Mouse (Mus musculus) layer of hippocampus, adult 2 months (tissue): ENCODE data around the gene Lcp2. TPM values are rescaled to one million over a fixed set of nuclear protein-coding genes. Genes with fewer than 3 reads are reported as not detected.

Experiments used
- DNase-seq, 2 experiments: peaks; one replicate each; pipeline ENCODE4 v3.0.0; 2022; ENCODE audit warnings: low spot score in 2 of 2
- H3K27ac ChIP-seq: fragments of 200-600 bp; 2 replicates; pipeline ENCODE4 v1.8.1; 2022
- H3K4me3 ChIP-seq: fragments of 200-600 bp; 2 replicates; pipeline ENCODE4 v1.8.1; 2022; ENCODE audit warnings: mild to moderate bottlenecking
- CTCF ChIP-seq: fragments of 200-600 bp; conservative IDR thresholded peaks from 2 replicates; pipeline ENCODE4 v1.8.1; 2022; ENCODE audit warnings: antibody characterized with exemption, mild to moderate bottlenecking, moderate library complexity
- total RNA-seq, 2 experiments: library from RNA; stranded (reverse); gene quantifications; 2 replicates each; pipeline ENCODE4 v1.2.3; 2021

The Lcp2 gene
- total RNA-seq, 2 experiments from 2014 or later = 3.5 TPM

GRCm38 (mm10) chr11:34079542-34080464 lies 33.1 kb downstream of the Lcp2 start:
- H3K4me3 ChIP-seq = no peak overlapping the region
- no peak overlapping the region for H3K27ac ChIP-seq
- no peak for DNase-seq
- no peak for TF ChIP-seq CTCF

DNA sequence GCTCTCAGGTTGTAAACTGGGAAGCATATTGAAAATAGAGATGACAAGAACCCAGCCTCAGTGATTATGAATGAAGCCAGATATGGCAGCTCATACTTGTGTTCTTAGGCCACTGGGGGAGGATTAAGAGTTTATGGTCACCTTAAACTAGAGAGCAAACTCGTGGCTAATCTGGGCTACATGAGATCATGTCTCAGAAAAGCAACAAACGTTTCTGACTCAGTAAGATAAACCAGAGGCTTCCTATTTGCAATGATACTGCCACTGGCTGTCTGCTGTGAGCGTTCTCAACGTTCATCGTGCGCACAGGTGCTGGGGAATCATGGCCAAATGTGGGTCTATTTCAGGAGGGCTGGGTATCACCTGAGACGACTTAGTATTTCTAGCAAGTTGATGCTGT lies 37.1 kb downstream of the Lcp2 start:
- DNase-seq = no peak
- TF ChIP-seq CTCF = no peak
- H3K4me3 ChIP-seq = no peak overlapping the region
- H3K27ac ChIP-seq = no peak overlapping the region

- H3K4me3 ChIP-seq = no peak overlapping the region
- no peak for DNase-seq
- H3K27ac ChIP-seq = no peak overlapping the region
- no peak for TF ChIP-seq CTCF
Measured at GRCm38 (mm10) chr11:34084639-34085038, 37.9 kb downstream of the Lcp2 start.

DNA sequence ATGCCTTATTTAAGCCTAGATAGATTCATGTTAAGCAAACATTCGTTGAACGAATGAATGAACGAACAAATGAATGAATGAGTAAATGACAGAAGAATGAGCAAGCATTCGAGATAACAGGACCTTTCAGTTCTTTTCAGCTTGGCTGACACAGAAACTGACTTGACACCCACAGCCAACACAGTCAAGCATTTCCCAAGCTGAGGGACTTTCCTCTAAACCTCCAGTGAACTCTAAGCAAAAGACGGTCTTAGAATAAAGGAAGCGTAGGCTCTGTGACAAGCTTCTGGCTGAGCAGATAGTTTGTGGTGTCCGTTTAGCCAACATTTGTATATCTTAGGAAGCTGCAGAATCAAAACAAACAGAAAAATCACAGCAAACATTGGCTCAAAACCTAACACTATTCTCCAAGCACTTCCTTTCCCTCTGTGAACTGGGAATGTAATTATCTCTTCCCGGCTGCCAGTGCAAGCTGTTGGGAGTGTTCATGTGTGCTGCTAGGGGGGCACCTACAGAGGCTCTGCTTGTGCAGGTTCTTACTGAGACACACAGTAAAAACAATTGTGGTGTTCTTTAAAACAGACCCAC lies 39.5 kb downstream of the Lcp2 start:
- no peak overlapping the region for H3K4me3 ChIP-seq
- no peak for TF ChIP-seq CTCF
- peak in 1 of 2 experiments; percentile 14 for DNase-seq
- H3K27ac ChIP-seq = no peak overlapping the region

DNA sequence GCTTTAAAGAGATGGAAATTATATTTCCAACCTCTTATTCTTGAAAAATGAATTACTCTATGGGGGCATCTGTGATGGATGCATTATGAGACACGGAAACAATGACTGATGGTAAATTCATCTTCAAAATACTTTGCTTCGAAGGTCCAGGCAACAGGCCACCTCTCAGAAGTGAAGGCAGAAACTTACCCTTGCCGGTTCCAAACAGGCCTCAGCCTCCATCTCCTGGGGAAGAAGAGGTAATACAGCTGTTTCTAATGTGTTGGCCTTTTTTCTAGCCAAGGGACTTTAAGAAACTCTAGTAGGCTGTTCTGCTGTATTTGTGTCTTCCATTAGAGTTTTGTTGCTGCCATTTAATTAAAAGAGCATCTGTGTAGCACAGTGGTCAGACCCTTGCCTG lies 40.3 kb downstream of the Lcp2 start:
- DNase-seq = no peak
- Histone ChIP-seq H3K4me3 (no peak overlapping the region), H3K27ac (no peak overlapping the region)
- no peak; the same call in 1 of the 2 replicates for TF ChIP-seq CTCF

DNA sequence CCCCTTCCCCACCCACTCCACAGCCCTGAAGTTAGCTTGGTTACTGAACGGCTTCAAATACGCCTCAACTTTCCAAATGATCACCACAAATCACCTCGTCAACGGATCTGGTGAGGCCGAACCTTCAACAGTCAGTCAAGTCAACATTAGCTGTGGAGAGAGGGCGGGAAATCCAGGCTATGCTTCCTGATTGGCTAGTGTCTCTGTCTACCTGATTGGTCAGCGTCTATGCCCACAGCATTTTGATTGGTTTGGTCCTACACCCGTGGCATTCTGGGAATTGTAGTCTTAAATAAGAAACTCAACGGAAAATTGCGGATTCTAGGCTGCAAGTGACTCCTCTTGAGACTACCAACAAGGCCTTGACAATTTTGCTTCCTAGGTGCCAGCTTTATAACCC lies 51.7 kb downstream of the Lcp2 start, which contains the start of gene 4930469K13Rik:
Gene 4930469K13Rik, minus strand, starts transcription at position 133 of the 400 bp plus-strand sequence.
- TF ChIP-seq CTCF = no peak
- Histone ChIP-seq H3K27ac (no peak within 1 kb of the TSS), H3K4me3 (no peak within 1 kb of the TSS)
- no peak for DNase-seq

- TF ChIP-seq CTCF = no peak
- H3K27ac ChIP-seq = no peak overlapping the region
- no peak overlapping the region for H3K4me3 ChIP-seq
- DNase-seq = no peak
Measured at GRCm38 (mm10) chr11:34101827-34102226, 55.1 kb downstream of the Lcp2 start.

DNA sequence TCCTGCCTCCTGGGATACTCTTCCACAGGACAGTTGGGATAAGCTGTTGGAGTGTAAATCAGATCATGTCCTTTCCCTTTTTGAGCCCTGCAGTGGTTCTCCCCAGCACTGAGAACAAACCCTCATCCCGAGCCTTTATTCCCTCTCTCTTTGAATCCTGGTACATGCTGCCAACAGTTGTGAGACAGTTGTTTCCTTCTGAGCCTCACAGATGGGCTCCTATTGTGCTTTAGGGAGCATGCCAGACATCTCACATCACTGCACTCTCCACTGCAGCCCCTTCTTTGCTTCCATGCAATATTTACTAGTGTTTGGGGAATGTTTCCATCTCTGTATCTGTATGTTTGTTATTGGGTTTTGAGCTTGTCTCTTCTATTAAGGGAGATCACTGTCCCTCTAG lies 58.2 kb downstream of the Lcp2 start:
- no peak for TF ChIP-seq CTCF
- Histone ChIP-seq H3K27ac (no peak overlapping the region), H3K4me3 (no peak overlapping the region)
- no peak for DNase-seq

GRCm38 (mm10) chr11:34109260-34109659 lies 62.5 kb downstream of the Lcp2 start:
- TF ChIP-seq CTCF = no peak
- H3K27ac ChIP-seq = no peak overlapping the region

DNA sequence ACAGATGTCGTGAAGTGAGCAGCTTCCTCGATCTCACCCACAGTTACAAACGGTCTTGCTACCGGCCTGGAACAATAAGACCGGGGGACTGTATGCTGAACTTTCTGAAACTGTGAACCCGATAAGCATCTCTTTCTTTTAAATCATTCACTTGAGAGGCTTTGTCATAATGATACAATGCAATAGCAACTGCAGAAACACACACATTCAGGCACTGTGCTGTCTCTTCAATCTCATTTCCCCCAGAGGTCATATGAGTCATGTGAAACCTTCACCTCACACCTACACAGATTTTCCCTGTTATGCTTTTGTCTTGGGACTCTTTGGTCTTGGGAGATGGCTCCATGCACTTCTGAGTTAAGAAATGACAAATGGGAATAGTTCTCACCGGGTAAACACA lies 65.2 kb downstream of the Lcp2 start:
- no peak overlapping the region for H3K27ac ChIP-seq
- no peak for TF ChIP-seq CTCF
- no peak overlapping the region for H3K4me3 ChIP-seq
- no peak for DNase-seq

More at GRCm38 (mm10) chr11:34109260-34109659, 62.5 kb downstream of the Lcp2 start:
- DNase-seq = no peak
- no peak overlapping the region for H3K4me3 ChIP-seq

GRCm38 (mm10) chr11:34112781-34113380 lies 66.2 kb downstream of the Lcp2 start:
- H3K4me3 ChIP-seq = no peak overlapping the region
- DNase-seq = peak; percentile 31 to 39
- TF ChIP-seq CTCF = peak; percentile 30
- H3K27ac ChIP-seq = peak overlapping the region; percentile 67; the same call in 1 of the 2 replicates

GRCm38 (mm10) chr11:34113760-34114159 lies 67.0 kb downstream of the Lcp2 start:
- no peak for DNase-seq
- no peak for TF ChIP-seq CTCF
- Histone ChIP-seq H3K27ac (no peak overlapping the region), H3K4me3 (no peak overlapping the region)

- no peak overlapping the region for H3K27ac ChIP-seq
- TF ChIP-seq CTCF = no peak
- no peak overlapping the region for H3K4me3 ChIP-seq
- no peak for DNase-seq
Measured at GRCm38 (mm10) chr11:34116572-34117135, 69.9 kb downstream of the Lcp2 start.
